Mouse (Mus musculus) C2C12 (cell line): ENCODE results near the gene Srd5a3. TPM values are rescaled to one million over a fixed set of nuclear protein-coding genes. Genes with fewer than 3 reads are reported as not detected.

ENCODE experiments used
- H3K27me3 ChIP-seq: one replicate; pipeline ENCODE4 v1.6.1; 2011; ENCODE audit not compliant: control insufficient read depth, insufficient read depth, insufficient read length
- H3K36me3 ChIP-seq: one replicate; pipeline ENCODE4 v1.6.1; 2011; ENCODE audit not compliant: control insufficient read depth, insufficient read depth
- H3K4me3 ChIP-seq: one replicate; pipeline ENCODE4 v1.5.1; 2011; ENCODE audit warnings: mild to moderate bottlenecking, control low read depth; ENCODE audit not compliant: poor library complexity, insufficient read depth, severe bottlenecking
- H3K79me2 ChIP-seq: one replicate; pipeline ENCODE4 v1.6.1; 2011; ENCODE audit not compliant: control insufficient read depth, insufficient read depth
- H3K79me3 ChIP-seq: one replicate; pipeline ENCODE4 v1.6.1; 2011; ENCODE audit warnings: low read depth, control low read depth
- H3ac ChIP-seq: one replicate; pipeline ENCODE3; 2011; ENCODE audit warnings: low read depth; ENCODE audit not compliant: control insufficient read depth, insufficient read length
- CEBPB ChIP-seq: IDR thresholded peaks from one replicate; pipeline ENCODE4 v1.6.1; 2011; ENCODE audit warnings: low read depth, mild to moderate bottlenecking, control low read depth, moderate library complexity
- CTCF ChIP-seq: IDR thresholded peaks from one replicate; pipeline ENCODE4 v1.5.1; 2011; ENCODE audit not compliant: control insufficient read depth, insufficient read depth, insufficient read length
- FOSL1 ChIP-seq: IDR thresholded peaks from one replicate; pipeline ENCODE4 v1.8.0; 2011; ENCODE audit warnings: mild to moderate bottlenecking, low read length; ENCODE audit not compliant: poor library complexity, insufficient read depth, severe bottlenecking
- MAX ChIP-seq: IDR thresholded peaks from one replicate; pipeline ENCODE4 v1.6.1; 2011; ENCODE audit warnings: mild to moderate bottlenecking, control low read depth
- MYOD1 ChIP-seq: IDR thresholded peaks from one replicate; pipeline ENCODE4 v1.6.1; 2011; ENCODE audit warnings: low read depth; ENCODE audit not compliant: control insufficient read depth, insufficient read length
- MYOG ChIP-seq: IDR thresholded peaks from one replicate; pipeline ENCODE4 v1.6.1; 2011; ENCODE audit not compliant: control insufficient read depth, insufficient read length; ENCODE audit errors: extremely low read depth
- USF1 ChIP-seq: IDR thresholded peaks from one replicate; pipeline ENCODE4 v1.6.1; 2011; ENCODE audit warnings: low read depth, mild to moderate bottlenecking, control low read depth, moderate library complexity
- polyA plus RNA-seq: library from polyadenylated mRNA; unstranded; fragments of >200 nt; fragmentation: generic; extraction: Trizol; gene quantifications from one replicate; pipeline ENCODE4 v1.2.1, GENCODE M21; 2012; ENCODE audit warnings: missing spikeins

The Srd5a3 gene
- polyA plus RNA-seq, 1 experiment: 20.3 TPM

DNA sequence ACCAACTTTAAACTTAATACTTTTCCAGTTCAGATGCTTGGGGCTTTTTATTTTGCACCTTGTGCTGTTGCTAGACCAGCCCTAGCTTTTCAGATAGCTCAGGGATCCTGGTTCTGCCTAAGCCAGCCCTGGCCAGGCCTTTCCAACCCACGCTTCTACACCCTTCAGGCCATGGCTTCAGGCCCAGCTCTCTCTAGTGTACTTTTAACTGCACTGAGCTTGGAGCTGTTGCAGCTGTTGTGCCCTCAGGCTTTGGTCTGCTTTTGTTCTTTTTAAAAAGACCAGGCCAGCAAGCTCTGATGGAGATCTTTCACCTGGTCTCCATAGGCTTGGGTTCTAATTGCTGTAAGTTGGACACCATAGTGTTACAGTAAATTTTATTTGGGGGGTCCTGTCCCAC lies 4.4 kb upstream of the Srd5a3 start:
- Histone ChIP-seq H3K4me3 (no peak overlapping the region), H3ac (no peak overlapping the region), H3K79me3 (no peaks in the 10 kb centered on the region), H3K79me2 (no peaks in the 10 kb centered on the region), H3K27me3 (no peaks in the 10 kb centered on the region), H3K36me3 (no peaks in the 10 kb centered on the region)
- no peak for TF ChIP-seq CEBPB

DNA sequence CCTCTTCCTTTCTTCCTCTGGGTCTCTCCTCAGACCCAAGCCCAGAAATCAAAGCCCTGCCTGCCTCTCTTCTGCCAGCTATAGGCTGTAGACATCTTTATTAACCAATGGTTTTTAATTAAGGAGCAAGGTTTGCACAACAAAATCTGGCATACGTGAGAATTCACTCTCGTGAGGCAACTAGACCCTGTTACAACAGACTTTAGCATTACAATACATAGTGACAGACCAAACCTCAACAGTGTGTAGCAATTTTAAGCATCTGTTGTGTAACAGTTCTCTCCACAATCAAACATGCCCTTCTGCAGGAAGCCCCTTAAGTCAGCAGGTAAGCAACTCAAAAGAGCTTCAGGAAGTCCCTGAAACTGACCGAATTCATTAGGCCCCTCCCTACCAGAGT lies 3.8 kb upstream of the Srd5a3 start:
- TF ChIP-seq USF1 (no peak), MYOG (no peak), MAX (no peak), FOSL1 (no peak), CEBPB (no peak), CTCF (no peak), MYOD1 (no peak)
- no peak overlapping the region for H3K4me3 ChIP-seq
- no peak overlapping the region for H3ac ChIP-seq
- H3K79me2 ChIP-seq: peaks cover 1% of the 10 kb centered on the region
- no peaks in the 10 kb centered on the region for H3K79me3 ChIP-seq
- H3K27me3 ChIP-seq: no peaks in the 10 kb centered on the region
- no peaks in the 10 kb centered on the region for H3K36me3 ChIP-seq

DNA sequence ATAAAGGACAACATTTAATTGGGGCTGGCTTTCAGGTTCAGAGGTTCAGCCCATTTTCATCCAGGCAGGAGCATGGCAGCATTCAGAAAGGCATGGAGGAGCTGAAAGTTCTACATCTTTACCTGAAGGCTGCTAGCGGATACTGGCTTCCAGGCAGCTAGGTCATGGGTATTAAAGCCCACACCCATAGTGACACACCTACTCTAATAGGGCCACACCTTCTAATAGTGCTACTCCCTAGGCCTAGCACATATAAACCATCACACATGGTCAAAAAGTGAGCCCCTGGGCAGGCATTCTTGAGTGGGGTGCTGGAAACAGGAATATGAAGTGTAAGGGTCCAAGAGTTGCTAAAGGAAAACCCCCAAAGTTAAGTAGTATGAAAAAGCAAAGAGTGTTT lies 2.5 kb upstream of the Srd5a3 start:
- H3K36me3 ChIP-seq: no peaks in the 10 kb centered on the region
- TF ChIP-seq CTCF (no peak), USF1 (no peak), CEBPB (no peak), MYOD1 (no peak), MAX (no peak), MYOG (no peak), FOSL1 (no peak)
- no peak overlapping the region for H3ac ChIP-seq

DNA sequence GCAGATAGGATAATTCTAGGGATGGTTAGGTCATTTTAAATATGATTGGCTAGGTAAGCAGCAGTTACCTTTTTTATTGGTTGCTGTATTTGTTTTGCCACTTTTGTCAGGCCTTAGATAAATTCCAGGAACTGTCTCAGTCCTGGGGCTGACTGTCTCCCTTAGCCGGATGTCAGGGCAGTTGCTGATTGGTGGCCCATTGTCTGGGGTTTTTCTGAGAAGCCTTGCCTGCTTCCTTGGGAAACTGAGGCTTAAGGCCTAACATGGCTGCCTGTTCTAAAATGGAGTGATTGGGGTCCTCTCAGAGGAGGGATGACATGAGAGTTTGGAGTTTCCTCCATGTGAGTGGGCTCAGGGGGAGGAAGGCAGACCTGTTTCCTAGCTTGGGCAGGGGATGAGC lies 2.0 kb upstream of the Srd5a3 start:
- no peaks in the 10 kb centered on the region for H3K79me3 ChIP-seq
- TF ChIP-seq MYOG (no peak), CEBPB (no peak), MAX (no peak), USF1 (no peak), MYOD1 (no peak), CTCF (no peak)
- H3K79me2 ChIP-seq: peaks cover 5% of the 10 kb centered on the region
- H3K36me3 ChIP-seq: no peaks in the 10 kb centered on the region
- H3ac ChIP-seq: no peak overlapping the region
- no peaks in the 10 kb centered on the region for H3K27me3 ChIP-seq
- no peak overlapping the region for H3K4me3 ChIP-seq

More for the DNA sequence above, 2.5 kb upstream of the Srd5a3 start:
- no peaks in the 10 kb centered on the region for H3K27me3 ChIP-seq
- peaks cover 5% of the 10 kb centered on the region for H3K79me2 ChIP-seq
- no peak overlapping the region for H3K4me3 ChIP-seq
- no peaks in the 10 kb centered on the region for H3K79me3 ChIP-seq

DNA sequence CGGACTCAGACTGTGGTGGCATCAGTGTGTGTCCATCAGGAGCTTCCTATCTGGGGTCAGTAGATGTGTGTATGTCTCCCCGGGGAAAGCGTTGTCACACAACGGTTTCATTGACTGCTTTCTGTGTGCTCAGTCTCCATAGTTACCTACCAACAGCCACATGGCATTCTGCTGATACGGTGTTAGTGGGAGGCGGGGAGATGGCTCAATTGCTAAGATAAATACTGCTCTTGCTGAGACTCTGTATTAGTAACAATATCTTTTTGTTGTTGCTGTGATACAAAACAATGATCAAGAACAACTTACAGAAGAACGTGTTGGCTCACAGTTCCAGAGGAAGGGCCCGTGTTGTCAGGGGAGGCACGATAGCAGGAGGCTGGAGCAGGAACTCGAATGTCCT lies 1.6 kb upstream of the Srd5a3 start:
- H3K79me3 ChIP-seq: no peaks in the 10 kb centered on the region
- no peak for TF ChIP-seq CTCF
- no peak for TF ChIP-seq USF1
- TF ChIP-seq MAX: no peak
- no peak for TF ChIP-seq MYOG
- no peak for TF ChIP-seq FOSL1
- no peak for TF ChIP-seq MYOD1
- TF ChIP-seq CEBPB: no peak
- H3K79me2 ChIP-seq: peaks cover 5% of the 10 kb centered on the region
- no peaks in the 10 kb centered on the region for H3K27me3 ChIP-seq
- H3ac ChIP-seq: no peak overlapping the region
- no peak overlapping the region for H3K4me3 ChIP-seq
- H3K36me3 ChIP-seq: no peaks in the 10 kb centered on the region

DNA sequence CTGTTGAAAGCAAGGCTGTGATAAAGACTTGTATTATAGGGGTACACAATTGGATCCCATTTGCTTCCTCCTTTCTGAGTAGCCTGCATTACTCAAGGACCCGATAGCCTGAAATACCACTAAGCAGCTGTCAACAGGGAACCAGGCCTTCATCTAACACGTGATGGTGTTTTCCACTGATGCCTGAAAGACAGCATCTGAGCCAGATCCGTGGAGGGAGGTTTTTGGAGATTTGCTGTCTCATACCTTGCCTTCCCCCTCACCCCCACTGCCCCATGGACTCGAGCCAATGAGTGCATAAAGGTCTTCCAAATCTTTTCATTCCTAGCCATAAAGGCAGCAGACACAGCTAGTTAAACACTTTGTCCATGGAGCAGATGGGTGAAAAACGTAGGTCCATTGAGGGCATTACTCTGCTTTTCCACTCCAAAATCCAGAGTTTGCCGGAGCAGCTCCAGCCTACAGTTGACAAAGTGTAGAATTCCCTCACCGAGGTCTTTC lies 850 bp upstream of the Srd5a3 start:
- no peak overlapping the region for H3K4me3 ChIP-seq
- H3K36me3 ChIP-seq: no peaks in the 10 kb centered on the region

More for the DNA sequence above, 850 bp upstream of the Srd5a3 start:
- Histone ChIP-seq H3ac (no peak overlapping the region), H3K27me3 (no peaks in the 10 kb centered on the region), H3K79me3 (no peaks in the 10 kb centered on the region), H3K79me2 (peaks cover 5% of the 10 kb centered on the region)
- TF ChIP-seq MYOD1 (no peak), CTCF (no peak), FOSL1 (no peak), MYOG (no peak), CEBPB (no peak), USF1 (no peak)
